Mouse (Mus musculus) kidney, postnatal 4 days (tissue): Measurements from ENCODE around the gene Lrrc29.
A peak's percentile ranks its signal among the peaks of the same experiment; 100 is the strongest.

Experiments
- DNase-seq, 2 experiments: peaks; one replicate each; pipeline ENCODE4 v3.0.0; 2021; ENCODE audit warnings: mixed read lengths in 2 of 2

The Lrrc29 gene

GRCm38 (mm10) chr8:105326141-105326672 is at the start of gene Lrrc29, which contains the start of gene Tmem208:
Lrrc29 (minus strand) TSS chr8:105326278.
Tmem208 (plus strand) TSS chr8:105326354.
- DNase-seq, result peak; percentile 98 to 99

DNA sequence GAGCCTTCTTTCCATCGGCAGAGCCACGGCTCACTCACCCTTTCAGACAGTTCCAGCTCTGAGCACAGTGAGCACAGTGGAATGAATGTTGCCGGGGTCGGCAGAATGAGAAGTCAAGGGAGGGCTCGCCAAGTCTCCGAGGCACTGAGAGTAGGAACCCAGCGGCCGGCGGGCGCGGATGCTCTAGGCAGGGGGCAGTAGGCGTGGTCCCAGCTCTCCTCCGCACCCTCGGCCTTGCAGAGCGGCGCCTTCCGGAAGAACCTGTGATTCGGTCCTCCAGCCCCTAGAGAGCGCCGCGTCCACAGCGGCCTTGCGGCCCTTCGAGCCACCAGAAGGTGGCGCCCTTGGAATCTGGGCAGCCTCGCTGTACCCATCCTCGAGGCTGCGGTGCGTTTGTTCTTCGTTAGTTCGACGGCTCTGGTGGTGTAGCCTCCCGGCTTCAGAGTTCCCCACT is 48.5 kb upstream of the Lrrc29 start:
- peak; percentile 62 to 67 for DNase-seq

GRCm38 (mm10) chr8:105373032-105373431 is 47.0 kb upstream of the Lrrc29 start, which contains the start of gene Plekhg4:
Plekhg4 (plus strand) TSS chr8:105373274.
- no peak for DNase-seq

- no peak for DNase-seq
Measured at GRCm38 (mm10) chr8:105372473-105372872, 46.4 kb upstream of the Lrrc29 start.

DNA sequence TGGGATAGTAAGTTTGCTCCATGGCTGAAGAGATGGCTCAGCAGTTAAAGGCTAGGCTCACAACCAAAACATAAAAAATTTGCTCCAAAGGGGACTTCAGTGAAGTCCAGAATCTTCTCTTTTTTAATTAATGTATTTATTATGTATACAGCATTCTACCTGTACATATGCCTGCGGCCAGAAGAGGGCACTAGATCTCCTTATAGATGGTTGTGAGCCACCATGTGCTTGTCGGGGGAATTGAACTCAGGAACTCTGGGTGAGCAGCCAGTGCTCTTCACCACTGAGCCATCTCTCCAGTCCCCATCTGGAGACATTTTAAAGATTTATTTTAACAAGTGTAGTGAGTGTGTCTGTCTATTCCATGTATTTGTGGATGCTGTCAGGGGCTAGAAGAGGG is 41.0 kb upstream of the Lrrc29 start:
- DNase-seq, result peak in 1 of 2 experiments; percentile 57

DNA sequence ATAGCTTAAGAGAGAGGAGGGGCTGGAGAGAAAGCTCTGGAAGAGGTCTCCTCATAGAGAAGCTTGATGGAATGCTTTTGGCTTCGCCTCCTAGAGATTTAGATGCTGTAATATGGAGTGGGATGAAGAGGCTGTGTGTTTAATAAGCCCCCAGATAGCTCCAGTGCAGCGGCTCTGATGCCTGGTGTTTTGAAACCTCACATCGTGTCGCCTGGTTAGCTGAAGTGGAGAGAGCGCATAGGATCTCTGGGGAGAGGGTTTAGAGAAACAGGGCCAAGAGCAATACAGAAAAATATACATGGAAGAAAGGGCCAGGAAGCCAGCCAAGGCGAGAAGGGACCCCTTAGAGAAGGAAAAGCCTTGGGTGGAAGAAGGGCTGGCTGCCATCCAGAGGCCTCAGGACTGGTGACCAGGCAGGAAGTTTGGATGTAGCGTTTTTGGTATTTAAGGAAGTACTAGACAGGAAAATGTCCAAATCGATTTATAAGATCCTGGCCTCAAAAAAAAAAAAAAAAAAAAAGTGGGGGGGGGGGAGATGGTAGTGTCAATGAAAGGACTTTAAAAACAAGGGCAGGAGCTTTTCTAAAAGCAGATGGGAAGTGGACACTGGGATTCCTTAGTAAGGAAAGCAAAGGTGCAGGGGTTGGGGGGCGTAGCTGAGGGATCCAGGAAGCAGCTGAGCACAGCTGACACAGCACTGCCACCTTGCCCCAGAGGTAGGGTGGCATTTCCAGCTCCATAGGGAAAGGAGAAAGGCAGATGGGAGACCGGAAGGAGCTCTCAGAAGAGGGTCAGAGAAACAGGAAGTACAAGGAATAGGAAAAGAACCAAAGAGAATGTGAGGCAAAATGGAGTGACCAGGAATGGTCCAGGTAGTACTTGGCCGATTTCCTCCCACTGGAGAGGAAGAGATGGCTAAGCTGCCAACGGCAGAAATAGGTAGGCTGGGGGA is 35.9 kb upstream of the Lrrc29 start:
- peak; percentile 82 to 87 for DNase-seq

GRCm38 (mm10) chr8:105359646-105360045 is 33.6 kb upstream of the Lrrc29 start:
- DNase-seq, result peak in 1 of 2 experiments; percentile 57

- DNase-seq, result peak in 1 of 2 experiments; percentile 59
Measured at GRCm38 (mm10) chr8:105359208-105359607, 33.1 kb upstream of the Lrrc29 start.

DNA sequence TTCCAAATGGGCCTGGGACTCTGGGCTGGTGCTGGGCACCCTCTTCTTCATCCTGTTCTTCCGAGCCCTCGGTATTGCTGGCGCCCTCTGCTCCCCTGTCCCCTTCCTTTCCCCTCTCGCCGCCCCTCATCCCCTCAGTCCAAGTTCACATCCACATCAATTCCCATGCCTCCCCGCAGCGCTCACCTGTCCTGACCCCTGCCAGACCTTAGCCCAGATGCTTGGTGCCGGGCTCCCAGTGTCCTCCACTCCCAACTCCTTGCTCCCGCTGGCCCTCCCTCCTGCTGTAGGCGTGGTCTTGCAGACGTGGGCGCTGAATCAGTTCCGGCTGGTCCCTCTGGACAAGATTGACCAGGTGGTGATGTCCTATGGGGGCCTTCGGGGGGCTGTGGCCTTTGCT is 30.6 kb upstream of the Lrrc29 start:
- no peak for DNase-seq

GRCm38 (mm10) chr8:105355179-105356024 is 29.3 kb upstream of the Lrrc29 start:
- DNase-seq, result peak; percentile 53 to 70

DNA sequence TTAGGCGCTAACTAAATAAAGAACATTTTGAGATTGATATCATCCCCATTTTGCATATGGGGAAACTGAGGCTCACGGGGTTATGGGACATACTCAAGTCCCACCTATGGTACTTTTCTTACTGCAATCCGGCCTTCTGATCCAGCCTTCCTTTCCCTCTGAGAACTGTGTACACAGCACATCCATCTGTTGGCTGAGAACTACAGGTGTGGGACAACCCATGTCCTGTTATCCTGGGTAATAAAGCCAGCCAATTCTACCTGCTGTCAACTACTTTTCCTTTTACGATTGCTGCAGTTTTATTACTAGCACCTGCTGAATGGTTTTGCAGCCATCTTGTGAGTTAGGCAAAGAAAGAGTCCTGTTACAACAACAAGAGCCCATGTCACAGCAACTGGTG is 28.5 kb upstream of the Lrrc29 start:
- DNase-seq, result no peak

- no peak for DNase-seq
Measured at GRCm38 (mm10) chr8:105353583-105354135, 27.6 kb upstream of the Lrrc29 start.

DNA sequence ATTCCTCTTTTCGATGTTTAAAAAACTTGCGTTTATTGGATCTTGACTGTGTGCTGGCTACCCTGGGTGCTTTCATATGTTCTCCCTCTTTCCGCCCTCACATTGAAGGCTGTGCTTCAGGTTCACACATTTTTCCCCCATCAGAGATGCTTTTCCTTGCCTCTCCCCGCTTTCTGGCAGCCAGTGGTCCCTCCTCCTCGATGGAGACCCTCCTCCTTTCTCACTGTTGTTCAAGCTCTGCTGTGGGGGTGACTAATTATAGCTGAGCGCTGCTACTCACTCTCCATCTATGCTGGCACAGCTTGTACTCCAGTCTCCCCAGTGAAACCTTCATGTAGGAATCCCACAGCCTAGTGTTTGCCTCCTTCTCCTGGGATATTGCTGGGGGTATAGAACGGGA is 24.1 kb upstream of the Lrrc29 start:
- DNase-seq, result no peak

DNA sequence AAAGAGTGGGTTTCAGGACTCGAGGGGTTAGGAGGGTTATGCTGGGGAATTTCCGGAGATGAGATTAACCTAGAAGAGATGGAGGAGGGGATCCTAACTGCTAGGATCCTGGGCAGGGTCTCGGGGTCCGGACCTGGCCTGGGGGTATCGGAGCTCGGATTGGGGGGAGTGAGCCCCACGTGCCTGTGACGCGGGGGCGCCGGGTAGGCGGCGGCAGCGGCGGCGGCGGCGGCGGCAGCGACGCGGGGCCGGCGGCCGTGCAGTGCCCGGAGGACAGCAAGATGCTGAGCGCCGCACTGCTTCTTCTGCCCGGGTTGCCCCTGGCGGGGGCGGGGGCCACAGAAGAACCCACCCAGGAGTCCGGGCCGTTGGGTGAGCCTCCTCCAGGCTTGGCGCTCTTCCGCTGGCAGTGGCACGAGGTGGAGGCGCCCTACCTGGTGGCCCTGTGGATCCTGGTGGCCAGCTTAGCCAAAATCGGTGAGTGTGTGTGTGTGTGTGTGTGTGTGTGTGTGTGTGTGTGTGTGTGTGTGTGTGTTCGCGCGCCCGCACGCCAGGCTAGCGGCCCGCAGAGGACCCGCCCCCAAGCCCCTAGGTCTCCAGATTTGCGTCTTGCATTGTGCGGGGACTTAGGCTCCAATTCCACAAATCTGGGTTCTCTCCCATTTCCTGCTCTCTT is 23.2 kb upstream of the Lrrc29 start:
- DNase-seq, result peak; percentile 50 to 54

DNA sequence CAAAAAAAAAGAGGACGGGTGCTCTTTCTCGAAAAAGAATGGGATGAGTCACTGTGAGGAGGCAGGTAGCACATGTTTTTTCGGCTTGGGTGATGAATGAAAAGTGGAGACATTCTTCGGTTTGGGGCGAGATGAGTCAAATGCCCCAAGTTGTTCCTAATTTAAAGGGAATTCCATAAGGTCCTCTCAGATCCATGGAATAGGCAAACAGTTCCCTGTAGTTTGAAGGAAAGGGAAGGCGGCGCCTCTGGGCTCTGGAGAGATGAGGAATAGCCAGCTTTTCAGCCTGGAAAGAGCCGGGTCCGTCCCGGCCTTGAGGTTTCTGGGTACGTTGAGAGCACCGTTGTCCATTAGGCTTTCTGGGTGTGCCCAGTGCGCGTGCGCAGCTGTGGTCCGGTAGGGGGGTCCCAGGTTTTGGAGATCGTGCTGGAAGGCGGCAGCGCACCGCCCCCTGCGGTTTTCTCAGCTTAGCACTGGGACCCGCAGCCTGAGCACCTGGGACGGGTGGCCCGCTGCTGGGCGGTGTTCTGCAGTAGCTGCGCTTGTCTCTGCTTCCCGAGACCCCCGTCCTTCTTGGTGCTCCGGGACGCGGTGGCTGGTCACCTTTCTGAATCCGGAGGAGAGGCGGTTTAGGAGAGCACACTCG is 22.5 kb upstream of the Lrrc29 start, which contains the start of gene Slc9a5:
TSS of gene Slc9a5 (plus strand) at position 394 of the 646 bp plus-strand sequence.
- DNase-seq, result peak; percentile 74 to 80

GRCm38 (mm10) chr8:105347428-105348221 is 21.5 kb upstream of the Lrrc29 start, which contains the start of gene Fhod1:
Fhod1 (minus strand) TSS chr8:105347953.
- DNase-seq, result peak; percentile 96 to 98

GRCm38 (mm10) chr8:105346611-105347427 is 20.7 kb upstream of the Lrrc29 start:
- peak; percentile 77 to 85 for DNase-seq

DNA sequence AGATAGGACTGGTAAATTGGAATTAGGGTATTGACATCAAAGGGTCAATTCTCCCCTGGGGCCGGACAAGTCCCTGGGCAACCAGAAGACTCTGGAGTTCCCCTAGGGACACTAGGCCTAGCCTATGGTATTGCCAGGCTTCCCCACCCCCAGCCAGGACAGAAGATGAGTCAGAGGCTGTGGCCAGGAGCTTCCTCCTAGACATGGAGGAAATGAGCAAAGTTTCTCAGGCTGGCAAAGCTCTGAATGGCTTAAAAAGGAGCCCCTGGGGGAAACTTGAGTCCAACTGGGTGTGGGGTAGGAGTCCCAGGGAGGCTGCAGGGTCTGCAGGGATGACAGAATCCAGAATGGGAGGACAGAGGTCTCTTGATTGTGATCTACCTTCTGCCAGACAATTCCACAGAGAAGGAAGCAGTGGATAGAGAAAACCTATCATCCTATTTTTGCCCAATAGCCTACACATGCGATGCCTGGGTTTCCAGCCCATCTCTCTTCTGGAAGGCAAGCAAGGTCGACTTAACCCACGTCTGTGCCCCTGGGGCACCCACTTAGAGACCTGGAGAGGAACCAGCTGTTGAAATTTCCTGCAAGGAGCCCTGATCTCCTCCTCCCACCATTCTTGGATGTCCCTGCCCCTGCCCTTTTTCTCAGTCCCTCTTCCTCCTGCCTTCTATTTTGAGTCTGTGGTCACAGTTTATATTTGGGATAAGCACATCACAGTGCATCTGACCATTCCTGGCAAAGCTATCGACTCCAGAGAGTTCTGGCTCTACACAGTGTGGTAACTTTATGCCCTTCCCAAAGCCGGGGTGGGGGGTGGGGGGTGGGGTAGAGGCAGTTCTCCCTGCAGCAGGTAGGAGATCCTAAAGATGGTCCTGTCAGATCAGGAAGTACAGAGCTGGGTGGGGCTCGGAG is 19.2 kb upstream of the Lrrc29 start:
- peak in 1 of 2 experiments; percentile 53 for DNase-seq
